Mouse (Mus musculus) E14TG2a.4 (cell line): Measurements from ENCODE around the gene Gm4869.

Source experiments
- CTCF ChIP-seq: conservative IDR thresholded peaks from 2 replicates; pipeline ENCODE4 v1.5.1; 2014; ENCODE audit warnings: low read length
- POU5F1 ChIP-seq: IDR thresholded peaks from 2 replicates; pipeline ENCODE4 v1.6.1; 2014; ENCODE audit warnings: low read length, borderline replicate concordance

- TF ChIP-seq CTCF (no peak), POU5F1 (no peak)
These were observed 42.7 kb upstream of the Gm4869 start for GRCm38 (mm10) chr5:140402640-140403270.
